Mouse (Mus musculus): ENCODE measurements around the gene Mbl1.

Mbl1 gene

GRCm38 (mm10) chr14:41151220-41151898 is at the start of gene Mbl1:
Gene Mbl1, plus strand, starts transcription at chr14:41151458.
- DNase-seq = no peak

- DNase-seq = no peak
Observed at GRCm38 (mm10) chr14:41102269-41102668, 49.0 kb upstream of the Mbl1 start.

DNA sequence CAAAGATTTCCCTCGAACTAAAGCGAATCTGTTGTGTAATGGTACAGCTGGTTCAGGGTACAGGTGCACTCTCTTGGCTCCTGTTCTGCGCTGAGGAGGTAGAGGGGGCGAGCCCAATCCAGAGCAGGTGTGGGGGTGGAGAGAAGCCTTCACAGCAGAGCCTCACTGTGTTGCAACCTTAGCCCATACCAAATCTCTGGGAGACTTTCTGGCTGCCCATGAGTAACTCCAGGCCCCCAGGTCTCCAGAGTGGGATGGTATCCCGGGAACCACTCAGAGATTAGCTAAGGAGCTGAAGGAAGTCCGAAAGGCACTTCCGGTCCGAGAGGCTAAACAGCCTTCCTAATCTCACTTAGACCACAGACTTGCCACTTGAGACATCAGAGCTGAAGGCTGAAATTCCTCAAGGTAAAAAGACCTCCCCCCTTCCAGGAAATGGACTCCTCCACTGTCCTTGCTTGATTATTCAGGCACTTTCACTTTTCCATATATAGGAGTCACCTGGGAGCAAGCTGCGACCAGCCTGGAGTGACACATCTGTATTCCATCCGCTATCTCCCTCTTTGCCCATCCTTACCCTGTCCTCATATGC is 46.3 kb upstream of the Mbl1 start, which contains the start of gene Mat1a:
TSS of gene Mat1a (plus strand) at position 183 of the 592 bp plus-strand sequence.
- no peak for DNase-seq

GRCm38 (mm10) chr14:41111031-41111668 is 40.1 kb upstream of the Mbl1 start:
- no peak for DNase-seq

- no peak for DNase-seq
Observed at GRCm38 (mm10) chr14:41112944-41113343, 38.3 kb upstream of the Mbl1 start.

DNA sequence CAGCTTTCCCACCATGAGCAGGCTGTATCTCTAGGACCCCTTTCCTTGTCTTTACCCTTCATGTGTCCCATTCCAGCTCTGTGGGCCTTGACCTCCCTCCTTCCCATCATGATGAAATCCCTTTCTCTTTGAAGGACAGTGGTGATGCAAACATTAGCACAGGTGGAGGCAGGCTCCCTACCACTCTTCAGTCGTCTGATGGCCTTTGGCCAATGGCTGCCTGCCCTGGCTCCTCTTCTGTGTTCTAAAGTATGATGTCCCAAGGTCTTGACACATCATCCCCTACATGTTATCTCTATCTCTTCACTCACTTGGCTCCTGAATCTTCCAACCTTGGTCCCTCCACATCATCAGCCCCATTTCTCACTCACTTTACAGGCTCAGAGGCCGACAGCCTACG is 35.0 kb upstream of the Mbl1 start:
- peak; percentile 72 to 75 for DNase-seq

- no peak for DNase-seq
Observed at GRCm38 (mm10) chr14:41124683-41125082, 26.6 kb upstream of the Mbl1 start.

GRCm38 (mm10) chr14:41127997-41128396 is 23.3 kb upstream of the Mbl1 start:
- DNase-seq = peak; percentile 22 to 35

DNA sequence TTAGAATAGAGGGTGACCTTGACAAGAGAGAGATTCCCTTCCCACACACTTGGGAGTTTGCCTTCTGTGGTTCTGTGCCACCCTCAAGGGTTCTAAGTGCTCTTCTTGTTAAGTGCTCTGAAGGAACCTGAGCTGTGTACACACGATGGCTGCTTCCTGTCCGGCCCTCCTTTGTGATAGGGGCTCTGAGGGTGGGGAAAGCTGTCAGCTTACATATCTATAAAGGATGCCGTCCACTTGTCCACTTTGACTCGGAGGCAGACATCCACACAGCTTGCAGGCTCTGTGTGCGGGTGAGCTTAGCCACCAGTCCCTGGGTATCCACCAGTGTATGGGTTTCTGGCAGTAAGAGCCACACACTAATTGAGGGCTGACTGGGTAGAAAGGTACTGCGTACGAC is 19.7 kb upstream of the Mbl1 start, which contains the start of gene Sftpa1:
TSS of gene Sftpa1 (plus strand) at position 243 of the 400 bp plus-strand sequence.
- no peak for DNase-seq

DNA sequence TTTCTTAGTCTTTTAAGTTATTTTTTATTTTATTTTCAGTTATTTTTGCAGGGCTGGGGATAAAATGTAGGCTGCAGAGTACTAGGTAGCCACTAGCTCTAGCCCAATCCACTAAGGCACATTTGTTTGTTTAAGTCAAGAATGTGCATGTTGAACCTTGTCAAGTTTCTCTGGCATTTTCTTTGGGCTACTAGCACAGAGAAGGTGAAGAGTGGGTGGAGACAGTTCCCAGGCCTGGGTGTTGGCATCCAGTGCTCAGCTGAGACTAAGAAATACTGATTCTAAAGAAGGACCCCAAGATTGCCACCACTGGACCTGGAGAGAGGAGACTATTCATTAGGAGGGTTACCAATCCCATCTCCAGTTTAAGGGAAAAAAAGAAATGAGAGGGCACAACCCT is 14.3 kb upstream of the Mbl1 start:
- DNase-seq = no peak

DNA sequence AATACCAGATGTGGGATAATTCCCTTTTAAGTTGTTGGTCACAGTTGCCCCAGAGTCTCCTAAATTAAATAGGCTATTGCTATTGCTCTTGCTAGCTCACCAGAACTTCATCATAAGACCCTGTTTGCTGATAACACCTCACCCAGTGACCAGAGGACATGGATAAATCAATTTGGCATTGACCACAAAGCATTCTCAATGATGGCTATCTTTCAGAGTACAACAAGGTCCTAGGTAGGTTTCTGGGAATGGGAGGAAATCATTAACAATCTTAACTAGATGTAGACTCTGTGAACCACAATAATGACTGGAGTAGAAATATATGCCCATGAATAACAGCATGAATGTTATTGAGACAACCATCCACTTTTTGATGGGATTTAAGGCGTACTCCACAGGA is 10.6 kb upstream of the Mbl1 start:
- DNase-seq = no peak

- no peak for DNase-seq
Observed at GRCm38 (mm10) chr14:41146035-41146434, 5.2 kb upstream of the Mbl1 start.

GRCm38 (mm10) chr14:41146922-41147321 is 4.3 kb upstream of the Mbl1 start:
- DNase-seq = no peak

DNA sequence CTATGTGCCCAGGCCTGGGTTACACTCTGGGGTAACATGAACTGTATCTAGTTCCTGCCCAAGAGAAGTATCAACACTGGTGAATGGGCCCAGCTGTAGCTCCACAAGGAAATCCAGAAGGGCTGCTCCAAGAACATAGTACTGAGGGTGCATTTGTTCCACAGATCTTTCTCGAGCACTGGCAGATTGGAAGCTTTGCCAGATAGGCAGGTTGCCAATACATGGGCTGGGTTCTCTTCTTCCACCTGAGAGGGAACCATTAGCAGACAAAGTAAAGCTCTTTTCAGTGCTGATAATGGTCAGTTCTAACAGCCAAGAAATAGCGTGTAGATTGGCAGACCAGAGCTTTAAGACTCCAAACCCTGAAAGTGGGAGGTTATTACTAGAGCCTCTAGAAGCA is 3.9 kb upstream of the Mbl1 start:
- peak; percentile 25 to 31 for DNase-seq

DNA sequence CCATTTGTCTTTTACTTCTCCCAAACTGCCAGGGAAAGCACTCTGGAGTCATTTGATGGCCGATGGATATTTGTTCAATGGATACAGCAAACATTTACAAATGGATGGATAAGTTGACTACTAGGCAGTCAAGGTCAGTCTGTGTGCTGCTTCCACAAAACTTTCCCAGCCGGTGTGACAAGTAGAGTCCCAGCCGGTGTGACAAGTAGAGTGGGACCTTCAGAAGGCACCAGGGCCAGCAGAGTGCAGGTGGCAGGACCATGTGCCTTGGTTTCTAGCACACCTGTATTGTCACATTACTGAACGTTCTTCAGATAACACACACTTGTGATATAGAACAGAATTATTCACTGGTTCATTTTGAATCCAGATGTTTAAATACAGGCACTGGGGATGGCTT is 8.8 kb downstream of the Mbl1 start:
- no peak for DNase-seq

- no peak for DNase-seq
Observed at GRCm38 (mm10) chr14:41160743-41161142, 9.5 kb downstream of the Mbl1 start.

GRCm38 (mm10) chr14:41162663-41163062 is 11.4 kb downstream of the Mbl1 start:
- peak; percentile 52 to 68 for DNase-seq

- DNase-seq = no peak
Observed at GRCm38 (mm10) chr14:41167278-41167677, 16.0 kb downstream of the Mbl1 start.

DNA sequence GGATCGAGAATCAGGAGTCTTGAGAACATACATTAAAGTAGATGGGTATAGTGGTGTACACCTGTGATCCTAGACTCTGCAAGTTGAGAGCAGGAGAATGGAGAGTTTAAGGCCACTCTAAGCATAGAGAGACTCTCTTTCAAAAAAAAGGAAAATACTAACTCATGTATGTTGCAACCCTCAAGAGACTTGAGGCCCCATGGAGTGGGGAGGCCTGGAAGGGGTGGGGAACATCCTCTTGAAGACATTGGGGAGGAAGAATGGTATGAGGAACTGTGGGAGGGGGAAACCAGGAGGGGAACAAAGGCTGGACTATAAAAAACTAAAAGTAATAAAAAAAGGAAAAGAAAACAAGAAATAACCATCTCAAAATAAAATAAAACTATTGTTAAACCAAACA is 17.3 kb downstream of the Mbl1 start:
- no peak for DNase-seq

DNA sequence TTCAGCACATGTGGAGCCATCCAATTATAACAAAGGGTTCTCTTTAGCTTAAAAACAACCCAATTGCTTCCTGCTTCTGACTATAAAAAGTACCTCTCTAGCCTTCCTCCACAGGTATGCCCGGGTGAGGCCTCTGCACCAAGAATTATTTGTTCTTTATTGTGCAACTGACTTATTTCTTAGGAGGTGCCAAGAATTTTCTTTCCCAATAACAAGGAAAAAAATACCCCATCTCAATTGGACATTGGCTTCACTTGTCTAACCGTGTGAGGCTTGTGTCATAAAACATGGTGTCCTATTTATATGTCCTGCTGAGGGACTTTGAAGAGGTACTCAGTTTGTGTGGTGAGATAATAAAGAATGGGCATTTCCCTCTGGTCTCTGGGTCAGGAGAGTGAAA is 19.3 kb downstream of the Mbl1 start:
- DNase-seq = no peak

- DNase-seq = no peak
Observed at GRCm38 (mm10) chr14:41174802-41175201, 23.5 kb downstream of the Mbl1 start.

DNA sequence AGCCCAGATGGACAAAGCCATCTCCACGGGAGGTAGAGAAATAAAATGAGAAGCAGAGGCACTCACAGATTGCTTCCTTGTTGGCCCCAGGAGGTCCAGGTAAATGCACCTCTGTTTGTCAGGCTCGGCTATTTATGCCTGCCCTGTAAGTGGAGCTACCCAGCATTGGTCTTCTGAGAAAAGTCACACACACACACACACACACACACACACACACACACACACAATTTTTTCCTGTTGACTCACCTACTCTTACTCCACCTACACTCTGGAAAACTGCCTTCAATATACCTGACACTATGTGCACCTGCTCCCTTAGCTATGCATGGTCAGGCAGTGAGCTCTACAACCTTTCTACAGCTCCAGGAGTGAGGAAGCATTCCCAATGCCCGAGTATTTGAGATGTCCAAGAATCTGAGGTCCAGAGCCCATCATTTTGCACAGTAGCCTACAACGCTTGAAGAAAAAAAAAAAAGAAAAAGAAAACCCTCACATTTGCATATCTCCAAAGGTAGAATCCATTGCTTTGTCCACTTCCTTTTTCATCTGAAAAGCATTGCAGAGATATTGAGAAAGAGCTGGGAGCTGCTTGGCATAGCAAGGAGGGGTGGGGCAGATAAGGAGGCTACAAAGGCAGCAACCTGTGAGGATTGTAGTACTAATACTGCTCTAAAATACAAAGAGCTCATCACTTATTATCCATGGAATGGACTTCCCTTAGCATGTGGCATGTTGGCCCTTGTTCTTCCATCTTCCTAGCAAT is 34.0 kb downstream of the Mbl1 start, which contains the start of gene Sftpd:
TSS of gene Sftpd (minus strand) at position 91 of the 763 bp plus-strand sequence.
- no peak for DNase-seq

GRCm38 (mm10) chr14:41189496-41189895 is 38.2 kb downstream of the Mbl1 start:
- DNase-seq = no peak
